Mouse (Mus musculus): Measurements from ENCODE around the gene Shisa7. TPM values are rescaled to one million over a fixed set of nuclear protein-coding genes. Genes with fewer than 3 reads are reported as not detected.
A peak's percentile ranks its signal among the peaks of the same experiment; 100 is the strongest.

The Shisa7 gene
- polyA plus RNA-seq, 1 experiment from 2014 or later, result 0.05 TPM

DNA sequence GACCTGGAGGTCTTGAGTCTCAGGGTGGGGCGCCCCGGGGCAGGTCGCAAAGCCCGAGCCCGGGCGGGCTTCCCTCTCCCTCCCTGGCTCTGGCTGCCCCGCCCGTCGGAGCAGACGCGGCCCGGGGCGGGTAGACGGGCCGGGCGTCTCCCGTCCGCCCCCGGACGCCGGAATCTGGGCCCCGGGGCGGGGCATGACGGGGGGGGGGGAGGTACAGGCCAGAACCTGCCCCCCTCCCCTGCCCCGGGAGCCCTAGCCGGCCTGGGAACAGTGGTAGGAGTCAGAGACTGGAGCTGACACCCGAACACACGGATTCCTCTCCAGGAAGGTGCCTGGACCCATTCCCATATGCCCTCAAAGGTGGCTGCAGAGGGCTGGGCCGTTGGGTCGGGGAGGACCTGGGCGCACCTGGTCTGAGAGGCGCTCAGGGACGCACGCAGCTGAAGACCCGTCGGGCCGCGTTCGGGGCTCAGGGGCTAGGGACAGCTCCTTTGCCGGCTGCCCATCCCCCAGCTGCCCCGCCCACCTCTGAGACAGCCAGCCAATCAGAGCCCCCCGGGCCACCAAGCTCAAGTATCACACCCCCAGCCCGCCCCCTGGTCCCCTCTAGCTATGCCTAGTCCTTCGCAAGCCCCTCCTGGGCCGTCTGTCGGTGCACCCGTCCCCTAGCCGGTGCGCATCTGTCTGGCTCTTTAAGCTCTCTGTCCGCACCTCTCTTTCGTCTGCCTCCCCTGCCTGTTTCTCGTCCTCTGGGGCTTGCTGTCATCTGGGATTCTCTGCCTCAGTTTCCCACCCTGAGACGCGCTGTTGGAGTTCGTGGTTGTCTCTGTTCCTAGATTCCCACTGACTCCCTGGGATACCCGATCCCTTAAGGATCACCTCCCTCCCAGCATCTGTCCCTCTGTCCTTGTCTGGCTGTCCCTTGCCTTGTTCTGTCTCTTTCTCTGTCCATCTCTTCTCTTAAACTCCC lies 67.3 kb downstream of the Shisa7 start:
- Histone ChIP-seq H3K9me3 (replicated peaks) (no peaks in the 10 kb centered on the region), H3K4me1 (replicated peaks) (peaks cover 9% of the 10 kb centered on the region), H3K4me3 (peak overlapping the region; percentile 39), H3K9ac (peak overlapping the region; percentile 40), H3K4me2 (peak overlapping the region; percentile 63), H3K27me3 (peaks cover 70% of the 10 kb centered on the region), H3K27ac (no peak overlapping the region), H3K36me3 (no peaks in the 10 kb centered on the region)
- peak; percentile 33 for ATAC-seq (replicated peaks; ENCODE audit: insufficient number of reproducible peaks, insufficient read depth, low FRiP score, low read depth)
- 1% methylated on average over 35 of the region's 56 CpGs for WGBS

DNA sequence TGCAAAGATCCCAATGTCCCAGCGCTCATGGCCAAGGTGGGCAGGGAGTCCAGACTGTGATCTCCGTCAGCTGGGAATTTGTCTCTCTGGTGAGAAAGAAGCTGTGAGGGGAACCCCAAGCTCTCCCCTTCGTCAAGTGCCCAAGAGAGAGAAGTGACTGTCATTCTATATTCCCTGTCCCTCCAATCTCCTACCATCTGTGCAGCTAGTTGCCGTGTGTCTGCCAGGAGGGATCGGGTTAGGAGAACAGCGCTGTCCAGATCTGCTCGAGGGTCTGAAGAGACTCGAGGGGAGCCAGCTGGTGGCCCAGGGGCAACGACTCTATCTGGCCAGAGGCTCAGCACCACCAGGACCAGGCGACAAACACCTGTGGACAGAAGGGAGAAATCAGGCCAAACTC lies 68.4 kb downstream of the Shisa7 start:
- H3K4me3 ChIP-seq, result no peak overlapping the region
- WGBS, result 40% methylated on average over 10 of the region's 10 CpGs
- no peaks in the 10 kb centered on the region for H3K36me3 ChIP-seq
- no peaks in the 10 kb centered on the region for H3K9me3 ChIP-seq (replicated peaks)
- H3K27ac ChIP-seq, result no peak overlapping the region
- H3K4me1 ChIP-seq (replicated peaks), result peaks cover 9% of the 10 kb centered on the region
- ATAC-seq (replicated peaks; ENCODE audit: insufficient number of reproducible peaks, insufficient read depth, low FRiP score, low read depth), result no peak
- H3K27me3 ChIP-seq, result peaks cover 63% of the 10 kb centered on the region
- H3K9ac ChIP-seq, result no peak overlapping the region
- no peak overlapping the region for H3K4me2 ChIP-seq

Other genes with a start within 250 kb of the Shisa7 start
- not detected in 2 replicates for gene Ptprh, start 240.7 kb downstream of the Shisa7 start, polyA plus RNA-seq (2015; fragmentation: Nextera tagmentation; extraction: Ambion mirVana)
- gene Tmem86b, start 213.3 kb downstream of the Shisa7 start, polyA plus RNA-seq (2015; fragmentation: Nextera tagmentation; extraction: Ambion mirVana), result 1.5 and 1.6 TPM in 2 replicates
- gene Ppp6r1, start 185.7 kb downstream of the Shisa7 start, polyA plus RNA-seq (2015; fragmentation: Nextera tagmentation; extraction: Ambion mirVana), result 6.2 and 8.2 TPM in 2 replicates
- gene Hspbp1, start 159.6 kb downstream of the Shisa7 start, polyA plus RNA-seq (2015; fragmentation: Nextera tagmentation; extraction: Ambion mirVana), result 71.7 and 81.2 TPM in 2 replicates
- 0.79 TPM in 2 replicates for gene Brsk1, start 154.1 kb downstream of the Shisa7 start, polyA plus RNA-seq (2015; fragmentation: Nextera tagmentation; extraction: Ambion mirVana)
- 0.11 TPM in 1 of 2 replicates, not detected in the other for gene Tmem150b, start 119.4 kb downstream of the Shisa7 start, polyA plus RNA-seq (2015; fragmentation: Nextera tagmentation; extraction: Ambion mirVana)
- 47.8 and 59.4 TPM in 2 replicates for gene Kmt5c, start 104.6 kb downstream of the Shisa7 start, polyA plus RNA-seq (2015; fragmentation: Nextera tagmentation; extraction: Ambion mirVana)
- 34.9 and 35.6 TPM in 2 replicates for gene Cox6b2, start 91.6 kb downstream of the Shisa7 start, polyA plus RNA-seq (2015; fragmentation: Nextera tagmentation; extraction: Ambion mirVana)
- gene Fam71e2, start 73.4 kb downstream of the Shisa7 start, polyA plus RNA-seq (2015; fragmentation: Nextera tagmentation; extraction: Ambion mirVana), result not detected in 2 replicates
- gene Il11, start 61.8 kb downstream of the Shisa7 start, polyA plus RNA-seq (2015; fragmentation: Nextera tagmentation; extraction: Ambion mirVana), result 0.06 TPM in 1 of 2 replicates, not detected in the other
- 0.25 TPM in 1 of 2 replicates, not detected in the other for gene Tmem190, start 61.8 kb downstream of the Shisa7 start, polyA plus RNA-seq (2015; fragmentation: Nextera tagmentation; extraction: Ambion mirVana)
- 4.2 and 5.0 TPM in 2 replicates for gene Tmem238, start 55.0 kb downstream of the Shisa7 start, polyA plus RNA-seq (2015; fragmentation: Nextera tagmentation; extraction: Ambion mirVana)
- gene Rpl28, start 51.8 kb downstream of the Shisa7 start, polyA plus RNA-seq (2015; fragmentation: Nextera tagmentation; extraction: Ambion mirVana), result 197 and 209 TPM in 2 replicates
- 283 and 347 TPM in 2 replicates for gene Ube2s, start 32.1 kb downstream of the Shisa7 start, polyA plus RNA-seq (2015; fragmentation: Nextera tagmentation; extraction: Ambion mirVana)
- 3.0 and 4.8 TPM in 2 replicates for gene Isoc2b, start 25.6 kb upstream of the Shisa7 start, polyA plus RNA-seq (2015; fragmentation: Nextera tagmentation; extraction: Ambion mirVana)
- 1.3 and 1.6 TPM in 2 replicates for gene Isoc2a, start 32.5 kb upstream of the Shisa7 start, polyA plus RNA-seq (2015; fragmentation: Nextera tagmentation; extraction: Ambion mirVana)
- gene Gm36210, start 61.8 kb upstream of the Shisa7 start, polyA plus RNA-seq (2015; fragmentation: Nextera tagmentation; extraction: Ambion mirVana), result not detected in 2 replicates
- 2.1 and 3.0 TPM in 2 replicates for gene Zfp628, start 70.5 kb upstream of the Shisa7 start, polyA plus RNA-seq (2015; fragmentation: Nextera tagmentation; extraction: Ambion mirVana)
- gene Nat14, start 77.3 kb upstream of the Shisa7 start, polyA plus RNA-seq (2015; fragmentation: Nextera tagmentation; extraction: Ambion mirVana), result 4.2 and 5.3 TPM in 2 replicates
- gene Ssc5d, start 81.1 kb upstream of the Shisa7 start, polyA plus RNA-seq (2015; fragmentation: Nextera tagmentation; extraction: Ambion mirVana), result 2.6 and 3.3 TPM in 2 replicates
- 4.8 and 5.3 TPM in 2 replicates for gene Sbk2, start 119.7 kb upstream of the Shisa7 start, polyA plus RNA-seq (2015; fragmentation: Nextera tagmentation; extraction: Ambion mirVana)
- gene Sbk3, start 126.5 kb upstream of the Shisa7 start, polyA plus RNA-seq (2015; fragmentation: Nextera tagmentation; extraction: Ambion mirVana), result 0.33 and 0.55 TPM in 2 replicates
- 22.5 and 26.7 TPM in 2 replicates for gene Zfp579, start 151.5 kb upstream of the Shisa7 start, polyA plus RNA-seq (2015; fragmentation: Nextera tagmentation; extraction: Ambion mirVana)
- 11.3 and 12.1 TPM in 2 replicates for gene Zfp524, start 169.7 kb upstream of the Shisa7 start, polyA plus RNA-seq (2015; fragmentation: Nextera tagmentation; extraction: Ambion mirVana)
- gene Fiz1, start 170.0 kb upstream of the Shisa7 start, polyA plus RNA-seq (2015; fragmentation: Nextera tagmentation; extraction: Ambion mirVana), result 26.2 and 31.4 TPM in 2 replicates
- gene Gm44973, start 170.8 kb upstream of the Shisa7 start, polyA plus RNA-seq (2015; fragmentation: Nextera tagmentation; extraction: Ambion mirVana), result 0.78 TPM in 1 of 2 replicates, not detected in the other
- 3.3 and 5.5 TPM in 2 replicates for gene Zfp865, start 175.7 kb upstream of the Shisa7 start, polyA plus RNA-seq (2015; fragmentation: Nextera tagmentation; extraction: Ambion mirVana)
- 1.7 and 3.7 TPM in 2 replicates for gene Ccdc106, start 175.9 kb upstream of the Shisa7 start, polyA plus RNA-seq (2015; fragmentation: Nextera tagmentation; extraction: Ambion mirVana)
- gene 4632433K11Rik, start 189.4 kb upstream of the Shisa7 start, polyA plus RNA-seq (2015; fragmentation: Nextera tagmentation; extraction: Ambion mirVana), result not detected in 2 replicates
- gene Zfp784, start 193.8 kb upstream of the Shisa7 start, polyA plus RNA-seq (2015; fragmentation: Nextera tagmentation; extraction: Ambion mirVana), result 5.4 and 6.5 TPM in 2 replicates
- gene Zfp580, start 206.8 kb upstream of the Shisa7 start, polyA plus RNA-seq (2015; fragmentation: Nextera tagmentation; extraction: Ambion mirVana), result 14.7 and 17.2 TPM in 2 replicates
- gene U2af2, start 217.4 kb upstream of the Shisa7 start, polyA plus RNA-seq (2015; fragmentation: Nextera tagmentation; extraction: Ambion mirVana), result 63.0 and 78.8 TPM in 2 replicates
- 43.1 and 57.0 TPM in 2 replicates for gene Epn1, start 235.5 kb upstream of the Shisa7 start, polyA plus RNA-seq (2015; fragmentation: Nextera tagmentation; extraction: Ambion mirVana)

Measured in heart, embryonic 15.5 days (tissue).